Mouse (Mus musculus) yolk sac, embryonic 10.5 days (tissue): Measurements from ENCODE around the gene Pcbp1.

Source experiments
- DNase-seq: peaks from one replicate; pipeline ENCODE4 v3.0.0-alpha.2; 2017; ENCODE audit warnings: low spot score

Pcbp1 gene

GRCm38 (mm10) chr6:86523755-86524434 is 2.2 kb downstream of the Pcbp1 start:
- peak; percentile 47 for DNase-seq

- DNase-seq: no peak
These were observed 2.8 kb downstream of the Pcbp1 start for GRCm38 (mm10) chr6:86523242-86523754.

- no peak for DNase-seq
These were observed 3.9 kb downstream of the Pcbp1 start for GRCm38 (mm10) chr6:86522001-86522911.

- no peak for DNase-seq
These were observed 6.3 kb downstream of the Pcbp1 start for GRCm38 (mm10) chr6:86519767-86520345.

DNA sequence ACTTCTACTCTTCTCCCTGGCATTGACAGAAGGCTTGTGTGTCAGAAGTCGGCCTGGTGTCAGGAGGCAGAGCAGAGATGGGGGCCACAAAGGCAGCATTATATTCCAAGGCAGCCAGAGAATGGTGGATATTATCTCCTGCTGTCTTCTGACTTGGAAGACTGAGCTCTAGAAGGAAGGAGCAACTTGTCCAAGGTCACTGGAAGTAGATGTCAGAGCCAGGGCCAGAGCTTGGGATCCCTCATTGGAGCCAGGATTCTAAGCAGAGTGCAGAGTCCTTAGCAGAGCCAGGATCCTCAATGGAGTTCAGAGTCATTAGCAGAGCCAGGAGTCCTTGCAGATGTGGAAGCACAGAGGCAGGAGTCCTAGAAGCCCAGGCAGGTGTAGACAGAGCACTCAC is 10.1 kb downstream of the Pcbp1 start:
- DNase-seq: no peak

GRCm38 (mm10) chr6:86513296-86513695 is 12.8 kb downstream of the Pcbp1 start:
- no peak for DNase-seq

DNA sequence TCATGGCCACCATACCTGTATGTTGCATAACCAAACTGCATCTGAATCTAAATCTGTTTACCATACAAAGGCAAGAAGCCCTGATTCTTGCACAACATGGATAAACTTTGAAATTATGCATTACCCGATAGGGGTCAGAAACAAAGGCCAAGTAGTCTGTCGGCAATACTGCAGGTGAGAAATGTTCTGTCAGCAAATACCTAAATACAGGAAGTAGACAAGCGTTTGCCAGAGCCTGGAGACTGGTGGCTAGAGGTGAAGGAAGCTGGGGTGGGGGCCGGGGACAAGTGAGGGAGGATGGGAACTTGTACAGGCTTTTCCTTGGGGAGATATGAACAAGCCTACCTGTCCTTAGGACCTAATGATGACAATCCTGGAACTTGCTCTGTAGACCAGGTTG is 15.1 kb downstream of the Pcbp1 start:
- DNase-seq: peak; percentile 60

GRCm38 (mm10) chr6:86509866-86510200 is 16.3 kb downstream of the Pcbp1 start:
- DNase-seq: no peak

DNA sequence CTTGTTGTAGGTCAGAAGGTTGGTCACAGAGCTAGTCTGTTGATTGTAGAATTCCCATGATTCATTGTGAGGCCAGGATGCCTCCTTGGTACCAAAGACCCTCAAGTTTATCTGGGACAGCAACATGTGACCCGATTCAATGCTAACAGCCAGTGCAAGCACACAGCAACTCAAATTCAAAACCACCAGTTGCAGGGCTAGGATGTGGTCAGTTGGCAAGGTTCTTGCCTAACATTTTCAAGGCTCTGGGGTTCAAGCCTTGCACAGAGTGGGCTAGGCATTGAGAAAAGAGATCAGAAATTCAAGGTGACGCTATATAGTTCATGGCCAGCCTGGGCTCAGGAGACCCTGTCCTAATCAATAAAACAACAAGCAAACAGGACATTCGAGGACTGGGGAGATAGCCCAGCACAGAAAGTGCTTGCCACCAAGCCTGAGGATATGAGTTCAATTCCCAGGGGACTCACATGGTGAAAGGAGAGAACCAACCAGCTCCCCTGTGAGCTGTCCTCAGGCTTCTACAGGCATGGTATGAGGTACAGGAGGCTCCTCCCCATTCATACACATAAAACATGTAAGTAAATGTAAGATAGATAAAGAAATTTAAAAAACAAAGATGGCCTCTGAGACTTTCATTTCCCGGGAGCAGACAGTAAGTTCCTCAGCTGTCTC is 16.8 kb downstream of the Pcbp1 start:
- no peak for DNase-seq

- DNase-seq: no peak
These were observed 17.4 kb downstream of the Pcbp1 start for GRCm38 (mm10) chr6:86508736-86509135.

- no peak for DNase-seq
These were observed 19.0 kb downstream of the Pcbp1 start for GRCm38 (mm10) chr6:86507116-86507515.

DNA sequence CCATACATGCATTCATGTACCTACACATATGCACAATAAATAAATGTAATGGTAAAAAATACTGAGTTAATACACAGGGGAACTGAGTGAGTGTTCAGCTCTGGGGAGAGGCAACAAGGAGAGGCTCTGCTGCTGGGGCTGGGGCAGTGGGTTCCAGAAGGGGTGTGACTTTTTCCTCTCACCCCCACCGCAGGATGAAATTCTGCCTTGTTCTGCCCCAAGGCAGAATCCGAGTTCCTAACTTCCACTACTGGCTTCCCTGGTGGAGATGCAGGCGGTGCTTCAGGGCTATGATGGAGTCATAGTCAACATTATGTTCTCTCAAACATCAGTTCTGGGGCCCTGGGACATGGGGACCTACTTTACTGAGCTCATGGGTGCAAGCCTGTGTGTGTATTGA is 19.8 kb downstream of the Pcbp1 start:
- no peak for DNase-seq

DNA sequence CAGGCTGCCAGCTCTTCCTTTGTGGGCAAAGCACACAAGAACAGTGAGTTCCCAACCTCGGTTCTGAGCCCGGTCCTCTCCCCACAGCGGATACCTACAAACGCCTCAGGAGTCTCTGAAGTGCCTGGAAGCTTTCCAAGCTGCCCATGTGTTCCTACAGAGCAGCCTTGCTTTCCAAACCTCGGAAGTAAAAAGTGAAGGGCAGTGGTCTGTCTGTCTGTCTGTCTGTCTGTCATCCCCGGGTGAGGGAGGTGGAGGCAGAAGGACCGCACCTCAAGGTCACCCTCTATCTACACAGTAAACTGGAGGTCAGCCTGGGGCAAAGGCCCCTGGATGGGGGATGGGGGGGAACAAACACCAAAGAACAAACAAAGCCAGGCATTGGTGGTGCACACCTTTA is 20.4 kb downstream of the Pcbp1 start:
- peak; percentile 79 for DNase-seq

DNA sequence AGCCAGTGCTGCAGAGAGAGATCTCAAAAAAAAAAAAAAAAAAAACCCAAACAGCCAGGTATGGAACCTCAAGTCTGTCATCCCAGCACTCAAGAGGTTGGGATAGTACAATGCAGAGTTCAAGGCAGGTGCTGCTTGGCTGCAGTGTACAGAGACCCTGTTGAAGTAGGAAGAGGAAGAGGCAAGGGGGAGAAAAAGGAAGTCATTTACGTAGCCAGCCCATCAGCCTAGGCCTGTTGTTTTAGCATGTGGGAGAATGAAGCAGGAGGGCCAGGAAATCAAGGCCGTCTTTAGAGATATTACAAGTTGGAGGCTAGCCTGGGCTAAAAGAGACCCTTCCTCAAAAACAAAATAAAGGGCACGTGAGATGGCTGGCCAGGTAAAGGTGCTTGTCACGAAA is 22.6 kb downstream of the Pcbp1 start:
- no peak for DNase-seq

DNA sequence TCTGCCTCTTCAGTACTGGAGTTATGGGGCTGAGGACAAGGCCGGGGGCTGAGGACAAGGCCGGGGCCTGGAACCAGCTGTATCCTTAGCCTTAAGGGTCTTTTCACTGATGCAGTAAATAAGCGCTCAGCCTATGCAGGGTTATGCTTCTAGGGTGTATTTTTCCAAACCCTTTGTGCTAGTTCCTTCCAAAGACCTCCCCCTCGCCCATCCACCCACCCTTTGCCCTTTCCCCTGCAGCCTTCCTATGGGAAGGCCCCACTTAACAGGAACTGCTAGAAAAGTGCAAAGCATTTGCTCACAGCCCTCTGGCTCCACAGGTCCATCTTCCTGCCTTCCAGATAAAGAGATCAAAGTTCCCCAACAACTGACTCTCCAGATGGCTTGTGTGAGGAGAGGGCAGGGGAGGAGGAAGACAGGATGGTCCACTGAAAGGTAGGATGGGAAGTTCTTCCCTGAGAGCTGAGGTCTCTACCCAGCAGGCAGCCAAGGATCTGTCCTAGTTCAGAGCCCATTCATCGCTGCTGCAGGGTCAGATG is 26.5 kb downstream of the Pcbp1 start:
- DNase-seq: peak; percentile 82

DNA sequence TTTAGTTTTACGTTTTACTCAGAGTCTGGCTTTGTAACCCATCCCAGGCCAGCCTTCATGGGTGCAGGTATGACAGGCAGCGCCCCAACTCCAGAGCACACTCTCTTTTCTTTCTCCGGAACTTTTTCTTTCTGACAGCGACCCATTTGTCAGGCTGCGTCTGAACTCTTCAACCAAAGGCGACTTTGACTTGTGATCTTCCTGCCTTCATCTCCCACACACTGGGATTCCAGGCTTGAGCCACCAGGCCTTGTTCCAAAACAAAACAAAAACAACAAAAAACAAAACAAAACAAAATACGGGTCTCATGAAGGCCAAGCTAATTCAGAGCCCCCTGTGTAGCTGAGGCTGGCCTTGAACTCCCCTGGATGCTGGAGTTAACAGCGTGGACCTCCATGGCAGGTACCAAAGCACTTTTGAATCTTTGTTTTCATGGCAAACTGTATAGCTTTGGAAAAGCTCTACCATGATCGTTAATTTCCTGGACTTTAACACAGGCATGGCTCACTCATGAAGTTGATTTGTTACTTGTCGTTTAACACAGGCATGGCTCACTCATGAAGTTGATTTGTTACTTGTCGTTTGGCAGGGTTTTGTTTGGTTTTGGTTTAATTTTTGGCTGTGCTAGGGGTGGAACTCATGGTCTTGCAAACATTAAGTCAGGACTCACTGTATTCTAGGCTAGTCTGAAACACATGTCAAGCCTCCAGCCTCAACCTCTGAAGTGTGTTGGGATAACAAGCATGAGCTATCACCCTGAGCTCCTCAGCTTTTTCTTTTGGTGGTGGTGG is 28.0 kb downstream of the Pcbp1 start:
- no peak for DNase-seq

DNA sequence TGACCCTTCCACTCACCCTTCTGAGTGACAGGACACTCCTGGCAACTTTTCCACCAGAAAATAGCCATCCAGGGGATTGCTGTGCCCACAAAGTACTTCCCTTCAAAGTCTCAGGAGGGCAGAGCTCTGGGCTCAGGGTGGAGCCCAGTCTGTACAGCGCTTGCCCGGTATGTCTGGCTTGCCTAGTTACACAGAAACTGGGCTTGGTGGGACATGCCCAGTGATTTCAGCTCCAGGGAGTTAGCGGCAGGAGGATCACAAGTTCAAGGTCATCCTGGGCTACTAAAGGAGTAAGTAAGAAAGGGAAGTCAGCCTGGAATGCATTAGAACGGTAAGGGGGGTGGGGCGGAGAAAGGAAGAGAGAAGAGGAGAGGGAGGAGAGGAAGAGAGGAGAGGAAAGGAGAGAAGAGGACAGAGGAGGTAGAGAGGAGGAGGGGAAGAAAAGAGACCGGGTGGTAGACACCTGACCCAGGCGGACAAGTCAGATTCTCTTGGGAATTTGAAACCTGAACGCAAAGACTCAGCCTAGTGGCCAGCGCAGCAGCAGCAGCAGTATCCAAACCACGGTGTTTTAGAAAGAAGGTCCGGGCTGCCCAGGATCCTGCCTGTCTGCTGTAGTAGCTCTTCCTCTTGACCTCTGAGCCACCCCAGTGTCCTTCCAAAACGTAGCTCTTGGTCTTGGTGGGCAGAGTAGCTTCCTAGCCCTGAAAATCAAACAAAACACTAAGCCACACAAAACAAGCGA is 28.9 kb downstream of the Pcbp1 start:
- peak; percentile 80 for DNase-seq

- DNase-seq: no peak
These were observed 29.5 kb downstream of the Pcbp1 start for GRCm38 (mm10) chr6:86496585-86496984.

DNA sequence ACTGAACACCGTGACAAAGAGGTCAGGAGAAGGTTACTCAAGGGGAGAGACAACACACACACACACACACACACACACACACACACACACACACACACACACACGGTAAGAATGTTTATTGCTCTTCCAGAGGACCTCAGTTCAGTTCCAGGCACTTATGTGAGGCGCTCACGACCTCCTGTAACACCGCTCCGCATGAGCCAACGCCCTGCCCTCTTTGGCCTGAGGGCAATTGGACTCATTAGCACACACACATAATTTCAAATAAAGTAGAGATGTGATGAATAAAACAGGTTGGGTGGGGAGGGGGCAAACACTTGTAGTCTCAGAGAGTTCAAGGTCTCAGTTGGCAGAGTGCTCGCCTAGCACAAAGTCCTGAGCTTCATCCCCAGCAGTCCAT is 30.0 kb downstream of the Pcbp1 start:
- no peak for DNase-seq

DNA sequence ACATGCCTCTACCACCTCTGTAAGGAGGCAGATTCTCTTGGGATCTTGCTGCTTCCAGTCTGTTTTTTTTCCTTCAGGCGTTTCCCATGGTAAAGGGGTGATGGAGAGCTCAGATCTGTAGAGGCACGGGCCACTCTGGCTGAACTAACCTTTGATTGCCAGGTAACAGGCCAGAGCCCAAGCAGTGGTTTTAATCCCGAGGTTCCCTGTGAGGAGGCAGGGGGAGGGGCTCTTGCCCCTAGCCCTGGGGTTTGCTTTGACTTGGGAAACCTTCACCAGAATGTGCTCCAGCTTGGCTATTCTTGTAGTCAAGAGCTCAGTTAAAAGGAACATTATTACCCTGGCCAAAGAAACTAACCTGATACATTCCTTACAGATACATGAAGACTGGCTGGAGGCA is 30.5 kb downstream of the Pcbp1 start:
- DNase-seq: no peak

- DNase-seq: no peak
These were observed 31.4 kb downstream of the Pcbp1 start for GRCm38 (mm10) chr6:86494767-86495166.
